Mouse (Mus musculus): Measurements from ENCODE around the gene Parg. TPM values are rescaled to one million over a fixed set of nuclear protein-coding genes. Genes with fewer than 3 reads are reported as not detected.

Gene Parg
- total and polyA plus RNA-seq, 3 experiments, result 36.3 to 66.1 (median 40.6) TPM

DNA sequence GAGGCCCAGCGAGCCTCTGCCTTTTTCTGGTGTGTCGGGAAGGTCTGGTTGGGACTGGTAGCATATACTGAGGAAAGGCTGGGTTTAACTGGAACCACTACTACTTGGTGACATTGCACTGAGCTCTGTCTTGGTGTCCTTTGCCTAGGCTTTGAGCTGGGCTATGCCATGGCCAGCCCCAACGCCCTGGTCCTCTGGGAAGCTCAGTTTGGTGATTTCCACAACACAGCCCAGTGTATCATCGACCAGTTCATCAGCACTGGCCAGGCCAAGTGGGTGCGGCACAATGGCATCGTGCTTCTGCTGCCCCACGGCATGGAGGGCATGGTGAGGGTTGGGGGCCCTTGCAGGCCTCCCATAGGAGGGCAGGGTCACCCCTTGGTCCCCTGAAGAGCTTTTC lies 142.4 kb downstream of the Parg start:
- Histone ChIP-seq H3K4me3 (replicated peaks in 1 of 3; ENCODE audit: low read depth in 2 of 3, low read length in 2 of 3, poor library complexity in 1 of 3) (no peak overlapping the region), H3K9me3 (replicated peaks; ENCODE audit: low read length) (no peaks in the 10 kb centered on the region), H3K4me1 (ENCODE audit: control insufficient read depth in 1 of 2, insufficient read depth in 2 of 2) (no peaks in the 10 kb centered on the region), H3K79me2 (replicated peaks; ENCODE audit: control insufficient read depth, extremely low read depth, insufficient read depth, poor library complexity, severe bottlenecking) (no peaks in the 10 kb centered on the region), H3K27ac (ENCODE audit: insufficient read depth, low read depth) (no peak overlapping the region), H3K36me3 (replicated peaks in 1 of 2; ENCODE audit: control insufficient read depth in 1 of 2, insufficient read depth in 1 of 2, low read length in 1 of 2) (peaks cover 3 to 78% of the 10 kb centered on the region in 2 experiments), H3K27me3 (replicated peaks) (no peaks in the 10 kb centered on the region), H3K4me2 (ENCODE audit: insufficient read depth, low read depth, poor library complexity, severe bottlenecking) (no peak overlapping the region), H3K9ac (ENCODE audit: insufficient read depth, low read depth) (no peak overlapping the region)
- dilution Hi-C loops (cut with MboI; ENCODE audit: extremely low pct_ligation_motif_present, extremely low pct_unique_long_range_greater_than_20kb, low sequenced_read_pairs), result no loop called here
- in situ Hi-C loops (cut with MboI; ENCODE audit: low pct_ligation_motif_present, low pct_unique_long_range_greater_than_20kb, low sequenced_read_pairs), result no loop called here
- DNase-seq (ENCODE audit: extremely low read depth), result no peak
- TF ChIP-seq TBP (conservative IDR thresholded peaks at IDR 0.05; ENCODE audit: low read depth, low read length), result no peak
- TF ChIP-seq CHD2 (IDR thresholded peaks at IDR 0.05; ENCODE audit: low read length), result no peak
- TF ChIP-seq ZKSCAN1 (IDR thresholded peaks at IDR 0.05; ENCODE audit: borderline replicate concordance, low read depth, low read length), result no peak
- TF ChIP-seq IRF4 (IDR thresholded peaks at IDR 0.05; ENCODE audit: low read depth, low read length), result no peak
- no peak for TF ChIP-seq ZMIZ1 (IDR thresholded peaks at IDR 0.05; ENCODE audit: low read depth, low read length)
- TF ChIP-seq USF2 (conservative IDR thresholded peaks at IDR 0.05; ENCODE audit: low read depth, low read length), result no peak
- no peak for TF ChIP-seq HCFC1 (IDR thresholded peaks at IDR 0.05; ENCODE audit: low read depth, low read length)
- no peak for TF ChIP-seq ZNF384 (IDR thresholded peaks at IDR 0.05; ENCODE audit: low read depth, low read length)
- TF ChIP-seq RCOR1 (conservative IDR thresholded peaks at IDR 0.05; ENCODE audit: low read depth, low read length), result no peak
- TF ChIP-seq E2F4 (IDR thresholded peaks at IDR 0.05; ENCODE audit: insufficient replicate concordance, low read depth, low read length), result no peak
- no peak for TF ChIP-seq KAT2A (IDR thresholded peaks at IDR 0.05; ENCODE audit: insufficient replicate concordance, low read length)
- no peak for TF ChIP-seq MAFK (IDR thresholded peaks at IDR 0.05; ENCODE audit: insufficient replicate concordance, low read length)
- TF ChIP-seq CHD1 (IDR thresholded peaks at IDR 0.05; ENCODE audit: low read depth, low read length), result no peak

- Histone ChIP-seq H3K79me2 (replicated peaks; ENCODE audit: control insufficient read depth, extremely low read depth, insufficient read depth, poor library complexity, severe bottlenecking) (no peaks in the 10 kb centered on the region), H3K4me2 (ENCODE audit: insufficient read depth, low read depth, poor library complexity, severe bottlenecking) (no peak overlapping the region), H3K9ac (ENCODE audit: insufficient read depth, low read depth) (no peak overlapping the region), H3K9me3 (replicated peaks; ENCODE audit: low read length) (no peaks in the 10 kb centered on the region), H3K4me3 (replicated peaks in 1 of 3; ENCODE audit: low read depth in 2 of 3, low read length in 2 of 3, poor library complexity in 1 of 3) (no peak overlapping the region), H3K27me3 (replicated peaks) (no peaks in the 10 kb centered on the region), H3K27ac (ENCODE audit: insufficient read depth, low read depth) (no peak overlapping the region), H3K36me3 (replicated peaks in 1 of 2; ENCODE audit: control insufficient read depth in 1 of 2, insufficient read depth in 1 of 2, low read length in 1 of 2) (peaks cover 3 to 72% of the 10 kb centered on the region in 2 experiments), H3K4me1 (ENCODE audit: control insufficient read depth in 1 of 2, insufficient read depth in 2 of 2) (no peaks in the 10 kb centered on the region)
- in situ Hi-C loops (cut with MboI; ENCODE audit: low pct_ligation_motif_present, low pct_unique_long_range_greater_than_20kb, low sequenced_read_pairs), result no loop called here
- no peak for DNase-seq (ENCODE audit: extremely low read depth)
- TF ChIP-seq SMC3 (IDR thresholded peaks at IDR 0.05; ENCODE audit: low read depth, low read length) (no peak), MYC (IDR thresholded peaks at IDR 0.05; ENCODE audit: low read depth, low read length) (no peak), IRF4 (IDR thresholded peaks at IDR 0.05; ENCODE audit: low read depth, low read length) (no peak)
- dilution Hi-C loops (cut with MboI; ENCODE audit: extremely low pct_ligation_motif_present, extremely low pct_unique_long_range_greater_than_20kb, low sequenced_read_pairs), result no loop called here
Observed at GRCm38 (mm10) chr14:32344694-32345093, 142.9 kb downstream of the Parg start.

Other genes with a start within 250 kb of the Parg start
- gene Galnt15, start 173.0 kb upstream of the Parg start, total RNA-seq (2012; rRNA removed), result not detected in 2 replicates
- not detected in 2 replicates for gene Galnt15, start 173.0 kb upstream of the Parg start, total RNA-seq (2014; rRNA removed)
- not detected in 2 replicates for gene Galnt15, start 173.0 kb upstream of the Parg start, polyA plus RNA-seq (2012; ENCODE audit: insufficient read length, low read depth)
- gene Oxnad1, start 116.6 kb upstream of the Parg start, total RNA-seq (2012; rRNA removed), result 44.5 and 47.6 TPM in 2 replicates
- 109 and 111 TPM in 2 replicates for gene Oxnad1, start 116.6 kb upstream of the Parg start, total RNA-seq (2014; rRNA removed)
- gene Oxnad1, start 116.6 kb upstream of the Parg start, polyA plus RNA-seq (2012; ENCODE audit: insufficient read length, low read depth), result 64.5 and 77.7 TPM in 2 replicates
- 75.7 and 84.1 TPM in 2 replicates for gene Dph3, start 116.2 kb upstream of the Parg start, total RNA-seq (2012; rRNA removed)
- gene Dph3, start 116.2 kb upstream of the Parg start, total RNA-seq (2014; rRNA removed), result 125 and 137 TPM in 2 replicates
- gene Dph3, start 116.2 kb upstream of the Parg start, polyA plus RNA-seq (2012; ENCODE audit: insufficient read length, low read depth), result 92.9 and 94.2 TPM in 2 replicates
- not detected in 2 replicates for gene Msmb, start 59.9 kb upstream of the Parg start, total RNA-seq (2012; rRNA removed)
- not detected in 2 replicates for gene Msmb, start 59.9 kb upstream of the Parg start, total RNA-seq (2014; rRNA removed)
- not detected in 2 replicates for gene Msmb, start 59.9 kb upstream of the Parg start, polyA plus RNA-seq (2012; ENCODE audit: insufficient read length, low read depth)
- 41.6 and 47.6 TPM in 2 replicates for gene Ncoa4, start 42.1 kb upstream of the Parg start, total RNA-seq (2012; rRNA removed)
- gene Ncoa4, start 42.1 kb upstream of the Parg start, total RNA-seq (2014; rRNA removed), result 102 and 109 TPM in 2 replicates
- gene Ncoa4, start 42.1 kb upstream of the Parg start, polyA plus RNA-seq (2012; ENCODE audit: insufficient read length, low read depth), result 59.3 and 63.9 TPM in 2 replicates
- 285 and 389 TPM in 2 replicates for gene Timm23, start 51 bp upstream of the Parg start, total RNA-seq (2012; rRNA removed)
- 496 and 558 TPM in 2 replicates for gene Timm23, start 51 bp upstream of the Parg start, total RNA-seq (2014; rRNA removed)
- gene Timm23, start 51 bp upstream of the Parg start, polyA plus RNA-seq (2012; ENCODE audit: insufficient read length, low read depth), result 425 and 495 TPM in 2 replicates
- gene Ogdhl, start 120.1 kb downstream of the Parg start, total RNA-seq (2012; rRNA removed), result 8.2 and 11.1 TPM in 2 replicates
- gene Ogdhl, start 120.1 kb downstream of the Parg start, total RNA-seq (2014; rRNA removed), result 1.4 and 1.6 TPM in 2 replicates
- gene Ogdhl, start 120.1 kb downstream of the Parg start, polyA plus RNA-seq (2012; ENCODE audit: insufficient read length, low read depth), result 6.0 and 6.5 TPM in 2 replicates
- gene 1700024G13Rik, start 186.4 kb downstream of the Parg start, total RNA-seq (2012; rRNA removed), result not detected in 2 replicates
- gene 1700024G13Rik, start 186.4 kb downstream of the Parg start, total RNA-seq (2014; rRNA removed), result not detected in 2 replicates
- not detected in 2 replicates for gene 1700024G13Rik, start 186.4 kb downstream of the Parg start, polyA plus RNA-seq (2012; ENCODE audit: insufficient read length, low read depth)